Mouse (Mus musculus) forebrain, embryonic 16.5 days (tissue): ENCODE measurements around the gene Apbb2. TPM values are rescaled to one million over a fixed set of nuclear protein-coding genes. Genes with fewer than 3 reads are reported as not detected.
A peak's percentile ranks its signal among the peaks of the same experiment; 100 is the strongest.

Source experiments
- ATAC-seq: fragments of 200-750 bp; cut with Nextera tagmentation; 2 replicates; pipeline ENCODE4 v1.8.0; 2017; ENCODE audit warnings: mild to moderate bottlenecking, moderate library complexity
- H3K27ac ChIP-seq: fragments of 300-500 bp; sonication (generic); 2 replicates; pipeline ENCODE4 v1.5.1; 2014; ENCODE audit warnings: low read length, control low read depth
- H3K27me3 ChIP-seq: fragments of 300-500 bp; sonication (generic); replicated peaks from 2 replicates; pipeline ENCODE4 v1.6.1; 2014; ENCODE audit warnings: low read length; ENCODE audit not compliant: control insufficient read depth, insufficient read depth
- H3K36me3 ChIP-seq: fragments of 300-500 bp; sonication (generic); 2 replicates; pipeline ENCODE4 v1.6.1; 2014; ENCODE audit not compliant: control insufficient read depth, insufficient read depth
- H3K4me1 ChIP-seq: fragments of 300-500 bp; sonication (generic); replicated peaks from 2 replicates; pipeline ENCODE4 v1.6.1; 2014; ENCODE audit warnings: low read length; ENCODE audit not compliant: control insufficient read depth, insufficient read depth
- H3K4me2 ChIP-seq: fragments of 300-500 bp; sonication (generic); 2 replicates; pipeline ENCODE4 v1.6.1; 2014; ENCODE audit warnings: mild to moderate bottlenecking, low read length, control low read depth
- H3K4me3 ChIP-seq: fragments of 300-500 bp; sonication (generic); replicated peaks from 2 replicates; pipeline ENCODE4 v1.5.1; 2014; ENCODE audit warnings: mild to moderate bottlenecking, low read length, control low read depth
- H3K9ac ChIP-seq: fragments of 300-500 bp; sonication (generic); replicated peaks from 2 replicates; pipeline ENCODE4 v1.6.1; 2014; ENCODE audit warnings: low read depth, low read length, control low read depth
- H3K9me3 ChIP-seq: fragments of 300-500 bp; sonication (generic); 2 replicates; pipeline ENCODE4 v1.6.1; 2016; ENCODE audit warnings: low read length; ENCODE audit not compliant: control insufficient read depth
- WGBS: fragments of 180-500 bp; shearing (Covaris S2); extraction: QIAGEN DNeasy Blood & Tissue Kit; methylation state at CpG from one replicate; pipeline ENCODE4 v1.1.7; 2014; 5-methylcytosine and 5-hydroxymethylcytosine counted together
- polyA plus RNA-seq: library from polyadenylated mRNA; unstranded; fragments of >200 nt; fragmentation: Nextera tagmentation; extraction: Ambion mirVana; gene quantifications from 2 replicates; pipeline ENCODE4 v1.2.1, GENCODE M21; 2015

Gene Apbb2
- polyA plus RNA-seq, 1 experiment from 2014 or later = 99.1 TPM

- 93% methylated on average over 7 of the region's 7 CpGs for WGBS
- H3K27me3 ChIP-seq = no peaks in the 10 kb centered on the region
Measured at GRCm38 (mm10) chr5:66445497-66445896, 173.1 kb downstream of the Apbb2 start.

GRCm38 (mm10) chr5:66442260-66442659 lies 176.3 kb downstream of the Apbb2 start:
- Histone ChIP-seq H3K27ac (no peak overlapping the region), H3K4me2 (no peak overlapping the region), H3K36me3 (no peaks in the 10 kb centered on the region), H3K4me3 (no peak overlapping the region), H3K27me3 (no peaks in the 10 kb centered on the region), H3K9ac (no peak overlapping the region), H3K4me1 (no peaks in the 10 kb centered on the region), H3K9me3 (no peaks in the 10 kb centered on the region)
- ATAC-seq = no peak
- 89% methylated on average over 7 of the region's 7 CpGs for WGBS

More at GRCm38 (mm10) chr5:66445497-66445896, 173.1 kb downstream of the Apbb2 start:
- Histone ChIP-seq H3K4me2 (no peak overlapping the region), H3K9me3 (no peaks in the 10 kb centered on the region), H3K4me3 (no peak overlapping the region), H3K4me1 (no peaks in the 10 kb centered on the region), H3K27ac (no peak overlapping the region), H3K9ac (no peak overlapping the region), H3K36me3 (no peaks in the 10 kb centered on the region)
- ATAC-seq = no peak

GRCm38 (mm10) chr5:66436791-66437246 lies 181.8 kb downstream of the Apbb2 start:
- H3K27ac ChIP-seq = no peak overlapping the region
- no peak overlapping the region for H3K9ac ChIP-seq
- no peaks in the 10 kb centered on the region for H3K9me3 ChIP-seq
- no peaks in the 10 kb centered on the region for H3K4me1 ChIP-seq
- H3K4me2 ChIP-seq = no peak overlapping the region
- ATAC-seq = peak; percentile 62
- no peak overlapping the region for H3K4me3 ChIP-seq
- no peaks in the 10 kb centered on the region for H3K27me3 ChIP-seq
- 72% methylated on average over 2 of the region's 2 CpGs for WGBS
- H3K36me3 ChIP-seq = no peaks in the 10 kb centered on the region

GRCm38 (mm10) chr5:66435158-66435557 lies 183.4 kb downstream of the Apbb2 start:
- H3K36me3 ChIP-seq = no peaks in the 10 kb centered on the region
- no peak for ATAC-seq
- H3K27ac ChIP-seq = no peak overlapping the region
- no peaks in the 10 kb centered on the region for H3K27me3 ChIP-seq
- no peaks in the 10 kb centered on the region for H3K9me3 ChIP-seq
- no peaks in the 10 kb centered on the region for H3K4me1 ChIP-seq
- WGBS = 95% methylated on average over 4 of the region's 4 CpGs
- no peak overlapping the region for H3K4me3 ChIP-seq
- no peak overlapping the region for H3K4me2 ChIP-seq
- H3K9ac ChIP-seq = no peak overlapping the region

GRCm38 (mm10) chr5:66429076-66429475 lies 189.5 kb downstream of the Apbb2 start:
- no peaks in the 10 kb centered on the region for H3K9me3 ChIP-seq
- H3K27ac ChIP-seq = no peak overlapping the region
- peaks cover 5% of the 10 kb centered on the region for H3K4me1 ChIP-seq
- no peak for ATAC-seq
- no peak overlapping the region for H3K4me3 ChIP-seq
- WGBS = 97% methylated on average over 2 of the region's 2 CpGs
- no peaks in the 10 kb centered on the region for H3K36me3 ChIP-seq
- H3K27me3 ChIP-seq = no peaks in the 10 kb centered on the region
- no peak overlapping the region for H3K4me2 ChIP-seq
- no peak overlapping the region for H3K9ac ChIP-seq

- 0 out of 2 replicates have a peak, but pooled peaks have one; percentile 12 for ATAC-seq
- no peaks in the 10 kb centered on the region for H3K36me3 ChIP-seq
- H3K4me3 ChIP-seq = no peak overlapping the region
- no peak overlapping the region for H3K9ac ChIP-seq
- no peaks in the 10 kb centered on the region for H3K9me3 ChIP-seq
- H3K27me3 ChIP-seq = no peaks in the 10 kb centered on the region
- no peak overlapping the region for H3K4me2 ChIP-seq
- H3K4me1 ChIP-seq = peaks cover 7% of the 10 kb centered on the region
- no peak overlapping the region for H3K27ac ChIP-seq
Measured at GRCm38 (mm10) chr5:66428071-66428470, 190.5 kb downstream of the Apbb2 start.

GRCm38 (mm10) chr5:66423909-66424308 lies 194.7 kb downstream of the Apbb2 start:
- ATAC-seq = no peak
- Histone ChIP-seq H3K4me1 (peaks cover 7% of the 10 kb centered on the region), H3K4me3 (no peak overlapping the region), H3K4me2 (no peak overlapping the region), H3K9me3 (no peaks in the 10 kb centered on the region), H3K27me3 (no peaks in the 10 kb centered on the region), H3K27ac (no peak overlapping the region), H3K9ac (no peak overlapping the region), H3K36me3 (no peaks in the 10 kb centered on the region)
- 69% methylated on average over 4 of the region's 4 CpGs for WGBS

- H3K9me3 ChIP-seq = no peaks in the 10 kb centered on the region
- WGBS = 92% methylated on average over 4 of the region's 4 CpGs
- peaks cover 7% of the 10 kb centered on the region for H3K4me1 ChIP-seq
- no peaks in the 10 kb centered on the region for H3K27me3 ChIP-seq
- no peaks in the 10 kb centered on the region for H3K36me3 ChIP-seq
- no peak overlapping the region for H3K9ac ChIP-seq
- no peak overlapping the region for H3K27ac ChIP-seq
- H3K4me2 ChIP-seq = no peak overlapping the region
- no peak overlapping the region for H3K4me3 ChIP-seq
- ATAC-seq = no peak
Measured at GRCm38 (mm10) chr5:66423466-66423865, 195.1 kb downstream of the Apbb2 start.

GRCm38 (mm10) chr5:66421954-66422353 lies 196.6 kb downstream of the Apbb2 start:
- WGBS = 92% methylated on average over 4 of the region's 4 CpGs

GRCm38 (mm10) chr5:66421230-66421629 lies 197.4 kb downstream of the Apbb2 start:
- H3K4me2 ChIP-seq = no peak overlapping the region
- peaks cover 4% of the 10 kb centered on the region for H3K4me1 ChIP-seq
- no peak overlapping the region for H3K9ac ChIP-seq
- WGBS = 90% methylated on average over 15 of the region's 15 CpGs
- H3K4me3 ChIP-seq = no peak overlapping the region
- no peaks in the 10 kb centered on the region for H3K36me3 ChIP-seq
- H3K27me3 ChIP-seq = no peaks in the 10 kb centered on the region
- no peak for ATAC-seq
- no peak overlapping the region for H3K27ac ChIP-seq
- no peaks in the 10 kb centered on the region for H3K9me3 ChIP-seq

More at GRCm38 (mm10) chr5:66421954-66422353, 196.6 kb downstream of the Apbb2 start:
- H3K27me3 ChIP-seq = no peaks in the 10 kb centered on the region
- no peak overlapping the region for H3K9ac ChIP-seq
- no peaks in the 10 kb centered on the region for H3K9me3 ChIP-seq
- no peak overlapping the region for H3K4me2 ChIP-seq
- H3K27ac ChIP-seq = no peak overlapping the region
- H3K4me3 ChIP-seq = no peak overlapping the region
- H3K4me1 ChIP-seq = peaks cover 4% of the 10 kb centered on the region
- no peaks in the 10 kb centered on the region for H3K36me3 ChIP-seq
- ATAC-seq = no peak
